Mouse (Mus musculus) forebrain, embryonic 15.5 days (tissue): Measurements from ENCODE around the gene Aim2. TPM values are rescaled to one million over a fixed set of nuclear protein-coding genes. Genes with fewer than 3 reads are reported as not detected.

Experiments used
- ATAC-seq: fragments of 200-750 bp; cut with Nextera tagmentation; replicated peaks from 2 replicates; pipeline ENCODE4 v1.8.0; 2017; ENCODE audit warnings: mild to moderate bottlenecking, moderate TSS enrichment, moderate library complexity
- H3K27ac ChIP-seq: fragments of 300-500 bp; sonication (generic); replicated peaks from 2 replicates; pipeline ENCODE4 v1.5.1; 2015; ENCODE audit warnings: mild to moderate bottlenecking, inconsistent platforms
- H3K27me3 ChIP-seq: fragments of 300-500 bp; sonication (generic); 2 replicates; pipeline ENCODE4 v1.6.1; 2015; ENCODE audit warnings: inconsistent platforms
- H3K36me3 ChIP-seq: fragments of 300-500 bp; sonication (generic); 2 replicates; pipeline ENCODE4 v1.6.1; 2015; ENCODE audit warnings: mild to moderate bottlenecking, inconsistent platforms
- H3K4me1 ChIP-seq: fragments of 300-500 bp; sonication (generic); 2 replicates; pipeline ENCODE4 v1.6.1; 2015; ENCODE audit warnings: inconsistent platforms
- H3K4me2 ChIP-seq: fragments of 300-500 bp; sonication (generic); replicated peaks from 2 replicates; pipeline ENCODE4 v1.6.1; 2015; ENCODE audit warnings: mild to moderate bottlenecking, inconsistent platforms
- H3K4me3 ChIP-seq: fragments of 300-500 bp; sonication (generic); 2 replicates; pipeline ENCODE4 v1.5.1; 2015; ENCODE audit warnings: mild to moderate bottlenecking, inconsistent platforms
- H3K9ac ChIP-seq: fragments of 300-500 bp; sonication (generic); replicated peaks from 2 replicates; pipeline ENCODE4 v1.6.1; 2015; ENCODE audit warnings: mild to moderate bottlenecking, inconsistent platforms
- H3K9me3 ChIP-seq: fragments of 300-500 bp; sonication (generic); 2 replicates; pipeline ENCODE4 v1.6.1; 2016; ENCODE audit warnings: inconsistent platforms
- WGBS: fragments of 180-500 bp; shearing (Covaris S2); methylation state at CpG from one replicate; pipeline ENCODE4 v1.1.7; 2015; ENCODE audit warnings: mixed read lengths; 5-methylcytosine and 5-hydroxymethylcytosine counted together
- polyA plus RNA-seq: library from polyadenylated mRNA; unstranded; fragments of >200 nt; fragmentation: Nextera tagmentation; extraction: Ambion mirVana; gene quantifications from 2 replicates; pipeline ENCODE4 v1.2.1, GENCODE M21; 2015

Gene Aim2
- polyA plus RNA-seq, 1 experiment from 2014 or later, result 3.5 TPM

GRCm38 (mm10) chr1:173349946-173350345, 733 bp upstream of the Aim2 start:
- 2% methylated on average over 6 of the region's 6 CpGs for WGBS
- peak; percentile 90 for ATAC-seq
- Histone ChIP-seq H3K9me3 (no peaks in the 10 kb centered on the region), H3K4me3 (peak overlapping the region; percentile 38), H3K4me1 (peaks cover 21% of the 10 kb centered on the region), H3K9ac (peak overlapping the region; percentile 35), H3K4me2 (peak overlapping the region; percentile 47), H3K27me3 (no peaks in the 10 kb centered on the region), H3K27ac (no peak overlapping the region), H3K36me3 (peaks cover 21% of the 10 kb centered on the region)

- Histone ChIP-seq H3K4me3 (no peak overlapping the region), H3K9me3 (no peaks in the 10 kb centered on the region), H3K27ac (no peak overlapping the region), H3K9ac (no peak overlapping the region), H3K27me3 (no peaks in the 10 kb centered on the region), H3K4me1 (peaks cover 31% of the 10 kb centered on the region), H3K36me3 (no peaks in the 10 kb centered on the region), H3K4me2 (no peak overlapping the region)
- ATAC-seq, result no peak
- WGBS, result 76% methylated on average over 7 of the region's 7 CpGs
Measured at GRCm38 (mm10) chr1:173355107-173355846, 4.6 kb downstream of the Aim2 start.

DNA sequence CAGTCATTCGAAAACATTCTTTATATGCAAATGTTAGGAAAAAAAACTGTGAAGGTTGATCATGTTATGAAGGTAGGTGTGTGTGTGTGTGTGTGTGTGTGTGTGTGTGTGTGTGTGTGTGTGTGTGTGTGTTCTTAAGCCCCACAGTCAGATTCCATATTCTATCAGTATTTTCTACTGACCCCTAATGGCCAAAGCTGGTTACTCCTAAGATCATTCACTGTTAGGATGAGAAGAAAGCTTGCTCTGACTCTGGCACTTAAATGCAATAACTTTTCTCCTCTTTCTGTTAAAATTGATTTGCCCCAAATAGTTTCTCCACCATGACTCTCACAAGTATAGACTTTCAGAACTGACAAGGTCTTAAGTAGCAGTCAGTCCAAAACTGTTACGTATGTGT, 6.0 kb downstream of the Aim2 start:
- H3K9ac ChIP-seq, result no peak overlapping the region
- no peaks in the 10 kb centered on the region for H3K27me3 ChIP-seq
- H3K9me3 ChIP-seq, result no peaks in the 10 kb centered on the region
- ATAC-seq, result no peak; the same call in 1 of the 2 replicates
- no peak overlapping the region for H3K27ac ChIP-seq
- peaks cover 23% of the 10 kb centered on the region for H3K4me1 ChIP-seq
- WGBS, result 85% methylated on average over 2 of the region's 2 CpGs
- H3K36me3 ChIP-seq, result no peaks in the 10 kb centered on the region
- H3K4me2 ChIP-seq, result no peak overlapping the region
- H3K4me3 ChIP-seq, result no peak overlapping the region

GRCm38 (mm10) chr1:173357799-173358198, 7.1 kb downstream of the Aim2 start:
- H3K4me1 ChIP-seq, result peaks cover 23% of the 10 kb centered on the region
- no peak overlapping the region for H3K4me3 ChIP-seq
- H3K9me3 ChIP-seq, result no peaks in the 10 kb centered on the region
- H3K4me2 ChIP-seq, result no peak overlapping the region
- H3K27me3 ChIP-seq, result no peaks in the 10 kb centered on the region
- H3K9ac ChIP-seq, result no peak overlapping the region
- no peak for ATAC-seq
- no peak overlapping the region for H3K27ac ChIP-seq
- 34% methylated on average over 4 of the region's 4 CpGs for WGBS
- H3K36me3 ChIP-seq, result no peaks in the 10 kb centered on the region

DNA sequence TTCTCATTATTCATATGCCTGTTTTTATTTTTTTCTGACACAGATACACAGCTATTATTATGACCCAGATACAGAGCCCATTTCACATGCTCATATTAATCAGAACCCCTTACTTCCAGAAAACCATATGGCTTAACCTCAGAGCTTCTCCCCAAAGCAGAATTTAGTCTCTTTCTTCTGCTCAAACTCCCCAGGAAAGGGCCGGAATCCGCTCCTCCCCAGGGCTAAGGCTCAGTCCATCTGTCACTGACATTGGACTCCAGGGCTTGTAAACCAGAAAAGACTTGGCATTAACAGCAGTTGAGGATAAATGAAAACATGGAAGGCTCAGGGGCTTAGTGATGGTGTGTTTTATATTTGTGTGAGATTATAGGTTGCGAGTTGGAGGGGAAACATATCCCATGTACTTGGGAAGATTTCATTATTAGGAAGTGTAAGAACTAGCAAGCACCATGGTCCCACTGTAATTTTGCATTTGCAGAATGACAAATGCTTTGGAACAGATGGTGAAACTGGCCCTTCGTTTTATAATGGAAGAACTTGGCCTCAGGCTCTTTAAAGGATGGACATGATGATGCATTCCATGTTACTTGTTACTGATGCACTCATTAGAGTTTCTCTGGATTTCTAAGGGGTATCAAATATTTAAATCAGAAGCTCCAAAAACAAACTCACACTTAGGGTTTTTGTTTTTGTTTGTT, 9.1 kb downstream of the Aim2 start:
- Histone ChIP-seq H3K9ac (no peak overlapping the region), H3K9me3 (no peaks in the 10 kb centered on the region), H3K4me2 (no peak overlapping the region), H3K27ac (0 out of 2 replicates have a peak overlapping the region, but pooled peaks have one; percentile 1), H3K27me3 (no peaks in the 10 kb centered on the region), H3K36me3 (no peaks in the 10 kb centered on the region), H3K4me1 (peaks cover 32% of the 10 kb centered on the region), H3K4me3 (no peak overlapping the region)
- WGBS, result 59% methylated on average over 4 of the region's 4 CpGs
- ATAC-seq, result no peak

DNA sequence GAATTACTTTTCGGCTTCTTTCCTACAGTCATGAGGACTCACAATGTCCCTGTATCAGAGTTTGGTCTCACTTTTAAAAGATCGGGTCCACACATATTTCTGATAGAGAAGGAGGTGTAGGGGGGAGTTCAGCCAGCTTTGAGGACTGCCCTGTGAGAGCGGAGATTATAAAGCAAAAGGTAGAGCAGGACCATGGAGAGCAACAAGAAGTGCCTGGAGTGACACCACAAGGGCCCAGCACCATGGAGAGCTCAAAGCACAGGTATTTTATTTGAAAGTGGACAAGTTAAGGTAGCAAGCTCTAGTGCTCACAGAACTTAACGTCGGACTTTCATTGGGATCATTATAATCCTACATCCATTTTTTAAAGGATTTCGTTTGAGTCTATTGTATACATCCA, 11.0 kb downstream of the Aim2 start:
- no peaks in the 10 kb centered on the region for H3K27me3 ChIP-seq
- no peak for ATAC-seq
- 55% methylated on average over 6 of the region's 6 CpGs for WGBS

GRCm38 (mm10) chr1:173363436-173363835, 12.8 kb downstream of the Aim2 start:
- Histone ChIP-seq H3K4me1 (peaks cover 45% of the 10 kb centered on the region), H3K9ac (no peak overlapping the region), H3K27ac (no peak overlapping the region), H3K4me3 (no peak overlapping the region), H3K4me2 (no peak overlapping the region), H3K36me3 (no peaks in the 10 kb centered on the region), H3K27me3 (no peaks in the 10 kb centered on the region), H3K9me3 (no peaks in the 10 kb centered on the region)
- 91% methylated on average over 2 of the region's 2 CpGs for WGBS
- ATAC-seq, result no peak

More for the DNA sequence above, 11.0 kb downstream of the Aim2 start:
- Histone ChIP-seq H3K9me3 (no peaks in the 10 kb centered on the region), H3K4me2 (no peak overlapping the region), H3K36me3 (no peaks in the 10 kb centered on the region), H3K9ac (no peak overlapping the region), H3K4me1 (peaks cover 43% of the 10 kb centered on the region), H3K4me3 (no peak overlapping the region), H3K27ac (no peak overlapping the region)

DNA sequence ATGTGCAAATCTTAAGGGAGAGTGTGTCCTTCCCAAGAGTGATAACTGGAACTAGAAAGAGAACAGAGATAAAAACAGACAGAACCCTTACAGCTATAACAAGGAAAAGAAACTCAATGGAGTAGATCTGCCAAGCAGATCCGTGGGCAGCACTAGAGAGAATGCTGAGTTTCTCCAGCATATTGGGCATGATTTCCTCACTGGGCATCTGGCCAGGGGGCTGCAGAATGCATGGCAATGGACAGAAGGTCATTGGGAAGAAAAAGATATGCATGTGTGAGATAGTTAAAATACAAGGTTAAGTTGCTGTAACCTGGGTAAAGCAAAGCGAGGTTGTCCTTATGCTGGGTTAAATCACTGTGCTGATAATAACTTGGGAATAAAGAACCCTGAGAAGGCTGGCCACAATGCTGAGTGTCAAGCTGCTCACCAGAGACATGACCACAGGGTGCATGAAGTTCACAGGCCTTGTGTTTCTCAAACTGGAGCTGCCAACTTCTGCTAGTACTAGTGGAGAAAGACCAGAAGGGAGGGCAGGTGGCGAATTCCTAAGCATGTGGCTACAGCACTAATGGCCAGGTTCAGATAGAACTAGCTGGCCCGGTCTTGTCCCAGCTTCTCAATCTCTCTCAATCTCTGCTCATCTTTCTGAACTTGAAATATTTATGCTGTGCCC, 13.6 kb downstream of the Aim2 start:
- Histone ChIP-seq H3K36me3 (no peaks in the 10 kb centered on the region), H3K4me1 (peaks cover 40% of the 10 kb centered on the region), H3K4me3 (no peak overlapping the region), H3K9ac (no peak overlapping the region), H3K27me3 (no peaks in the 10 kb centered on the region), H3K9me3 (no peaks in the 10 kb centered on the region), H3K27ac (no peak overlapping the region), H3K4me2 (no peak overlapping the region)
- ATAC-seq, result no peak
- 73% methylated on average over 4 of the region's 4 CpGs for WGBS

GRCm38 (mm10) chr1:173365970-173366409, 15.3 kb downstream of the Aim2 start:
- Histone ChIP-seq H3K27me3 (no peaks in the 10 kb centered on the region), H3K36me3 (no peaks in the 10 kb centered on the region), H3K9ac (peak overlapping the region; percentile 91), H3K4me1 (peaks cover 30% of the 10 kb centered on the region), H3K4me2 (peak overlapping the region; percentile 81), H3K9me3 (no peaks in the 10 kb centered on the region), H3K27ac (peak overlapping the region; percentile 88), H3K4me3 (peak overlapping the region; percentile 77)
- 2% methylated on average over 13 of the region's 13 CpGs for WGBS
- peak; percentile 3; the same call in 1 of the 2 replicates for ATAC-seq

DNA sequence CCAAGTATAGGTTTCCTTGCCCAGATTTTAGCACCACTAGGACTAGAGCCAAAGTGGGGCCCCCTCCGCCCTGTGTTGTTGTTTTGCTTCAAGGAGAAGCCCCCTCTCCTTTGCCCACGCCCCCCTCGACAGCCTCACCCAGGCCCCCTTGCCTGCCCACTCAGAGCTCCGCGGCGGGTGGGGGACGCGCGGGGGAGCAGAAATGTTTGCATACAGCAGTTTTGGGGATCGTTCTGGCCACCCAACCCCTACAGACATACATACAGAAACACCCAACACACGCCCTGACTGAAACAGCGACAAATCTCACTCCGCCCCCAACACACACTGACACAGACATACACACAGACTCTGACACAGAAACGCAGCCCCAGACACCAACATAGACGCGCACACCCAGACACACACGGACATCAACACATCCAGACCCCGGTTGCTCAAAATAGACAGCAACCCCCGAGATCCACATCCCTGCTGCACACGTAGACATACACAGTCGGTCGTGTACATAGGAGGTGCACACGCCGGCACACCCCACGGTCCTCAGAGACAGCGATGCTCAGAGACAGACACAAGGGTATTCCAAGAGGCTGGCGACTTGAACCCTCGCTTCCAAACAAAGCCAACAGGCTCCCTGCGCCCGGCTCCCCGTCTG, 16.1 kb downstream of the Aim2 start:
- Histone ChIP-seq H3K4me1 (peaks cover 30% of the 10 kb centered on the region), H3K27ac (peak overlapping the region; percentile 88), H3K9me3 (no peaks in the 10 kb centered on the region), H3K27me3 (no peaks in the 10 kb centered on the region), H3K36me3 (no peaks in the 10 kb centered on the region), H3K9ac (peak overlapping the region; percentile 91), H3K4me2 (peak overlapping the region; percentile 81), H3K4me3 (peak overlapping the region; percentile 77)
- ATAC-seq, result peak; percentile 78
- under 1% methylated on average over 31 of the region's 31 CpGs for WGBS

DNA sequence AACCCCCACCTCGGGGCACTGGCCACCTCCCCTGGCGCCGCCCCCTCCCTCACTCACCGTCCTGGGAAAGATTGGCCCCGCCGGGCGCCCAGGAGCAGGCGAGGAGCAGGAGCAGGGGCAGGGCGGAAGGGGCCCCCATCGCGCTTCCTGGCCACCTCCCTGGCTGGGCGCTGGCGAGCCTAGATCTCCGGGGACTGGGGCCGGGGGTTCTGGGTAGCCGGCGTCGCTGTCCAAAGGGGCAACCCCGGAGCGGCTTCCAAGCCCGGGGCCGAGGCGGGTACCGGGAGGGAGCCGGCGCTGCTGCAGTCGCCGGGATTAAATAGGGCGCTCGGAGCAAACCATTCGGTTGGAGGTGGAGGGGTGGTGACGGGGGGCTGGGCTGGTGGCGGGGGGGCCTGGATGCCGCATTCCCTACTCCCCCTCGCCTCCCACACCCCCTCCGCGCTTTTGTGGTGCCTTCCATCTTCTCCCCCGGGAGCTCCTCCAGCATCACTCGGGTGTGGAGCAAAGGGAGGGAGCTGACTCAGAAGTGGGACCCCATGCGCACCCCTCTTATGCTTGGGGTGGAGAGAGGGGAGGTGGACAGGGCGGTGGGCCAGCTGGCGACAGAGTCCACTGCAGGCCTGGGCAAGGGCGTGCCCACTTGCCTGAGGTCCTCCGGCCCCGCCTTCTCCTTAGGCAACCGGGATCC, 16.8 kb downstream of the Aim2 start, which contains the start of gene Cadm3:
Gene Cadm3 (minus strand): TSS at position 340 of the 691 bp plus-strand sequence.
- peak; percentile 92 for ATAC-seq
- WGBS, result under 1% methylated on average over 46 of the region's 46 CpGs
- H3K36me3 ChIP-seq, result no peaks in the 10 kb centered on the region
- no peaks in the 10 kb centered on the region for H3K27me3 ChIP-seq
- H3K4me2 ChIP-seq, result peak within 1 kb of the TSS; percentile 81
- H3K27ac ChIP-seq, result peak within 1 kb of the TSS; percentile 88
- H3K9me3 ChIP-seq, result no peaks in the 10 kb centered on the region
- H3K9ac ChIP-seq, result peak within 1 kb of the TSS; percentile 91
- peak within 1 kb of the TSS; percentile 77 for H3K4me3 ChIP-seq
- H3K4me1 ChIP-seq, result peaks cover 30% of the 10 kb centered on the region
